Mouse (Mus musculus) CH12.LX (cell line): ENCODE data around the gene Phc2. TPM values are rescaled to one million over a fixed set of nuclear protein-coding genes. Genes with fewer than 3 reads are reported as not detected.
A peak's percentile ranks its signal among the peaks of the same experiment; 100 is the strongest.

Experiments used
- DNase-seq: peaks from one replicate; pipeline ENCODE4 v3.0.0-alpha.2; 2013; ENCODE audit errors: extremely low read depth
- H3K27ac ChIP-seq: 2 replicates; pipeline ENCODE4 v1.5.1; 2012; ENCODE audit warnings: low read depth, mild to moderate bottlenecking, control low read depth, moderate library complexity; ENCODE audit not compliant: insufficient read depth
- H3K27me3 ChIP-seq: replicated peaks from 2 replicates; pipeline ENCODE3; 2012; ENCODE audit warnings: inconsistent platforms
- H3K36me3 ChIP-seq, 2 experiments: replicated peaks in 1 of 2; 2 replicates each; pipeline versions ENCODE3 to v1.6.1; 2012; ENCODE audit warnings: inconsistent platforms in 1 of 2, low read length in 1 of 2, mild to moderate bottlenecking in 1 of 2, mixed read lengths in 1 of 2, moderate library complexity in 1 of 2; ENCODE audit not compliant: control insufficient read depth in 1 of 2, insufficient read depth in 1 of 2
- H3K4me1 ChIP-seq, 2 experiments: 2 replicates each; pipeline ENCODE4 v1.6.1; 2012; ENCODE audit warnings: inconsistent platforms in 1 of 2, moderate library complexity in 1 of 2; ENCODE audit not compliant: insufficient read depth in 2 of 2, control insufficient read depth in 1 of 2
- H3K4me2 ChIP-seq: 2 replicates; pipeline ENCODE4 v1.6.1; 2012; ENCODE audit warnings: low read depth, mild to moderate bottlenecking, control low read depth; ENCODE audit not compliant: poor library complexity, insufficient read depth, severe bottlenecking
- H3K4me3 ChIP-seq, 3 experiments: fragments of 150-350 bp in 1 of 3; sonication (generic) in 1 of 3; replicated peaks in 1 of 3; 2 replicates each; pipeline versions ENCODE3 to v1.5.1; 2011 to 2012; ENCODE audit warnings: low read depth in 2 of 3, low read length in 2 of 3, mild to moderate bottlenecking in 2 of 3, moderate library complexity in 2 of 3, control low read depth in 1 of 3, improper control_type of control experiment in 1 of 3, inconsistent platforms in 1 of 3, mixed read lengths in 1 of 3; ENCODE audit not compliant: poor library complexity in 1 of 3
- H3K79me2 ChIP-seq: replicated peaks from 2 replicates; pipeline ENCODE4 v1.6.1; 2012; ENCODE audit warnings: mild to moderate bottlenecking, moderate library complexity; ENCODE audit not compliant: control insufficient read depth, poor library complexity, insufficient read depth, severe bottlenecking; ENCODE audit errors: extremely low read depth
- H3K9ac ChIP-seq: 2 replicates; pipeline ENCODE4 v1.6.1; 2012; ENCODE audit warnings: low read depth, mild to moderate bottlenecking, control low read depth, moderate library complexity; ENCODE audit not compliant: insufficient read depth
- H3K9me3 ChIP-seq: replicated peaks from 2 replicates; pipeline ENCODE3; 2012; ENCODE audit warnings: low read length, inconsistent platforms, mixed read lengths
- BHLHE40 ChIP-seq: IDR thresholded peaks from 2 replicates; pipeline ENCODE4 v1.6.1; 2011; ENCODE audit warnings: mild to moderate bottlenecking, low read depth, low read length, improper control_type of control experiment
- CHD2 ChIP-seq: IDR thresholded peaks from 2 replicates; pipeline ENCODE4 v1.6.1; 2011; ENCODE audit warnings: low read length, improper control_type of control experiment
- CTCF ChIP-seq, 2 experiments: IDR thresholded peaks in 1 of 2; conservative IDR thresholded peaks in 1 of 2; 2 replicates each; pipeline ENCODE4 v1.5.1; 2011 to 2012; ENCODE audit warnings: low read depth in 2 of 2, low read length in 2 of 2, improper control_type of control experiment in 1 of 2, inconsistent platforms in 1 of 2, mild to moderate bottlenecking in 1 of 2, moderate library complexity in 1 of 2
- E2F4 ChIP-seq: IDR thresholded peaks from 2 replicates; pipeline ENCODE4 v1.6.1; 2011; ENCODE audit warnings: low read depth, low read length, improper control_type of control experiment; ENCODE audit not compliant: insufficient replicate concordance
- EP300 ChIP-seq: IDR thresholded peaks from 2 replicates; pipeline ENCODE4 v1.6.1; 2011; ENCODE audit warnings: low read length, improper control_type of control experiment
- HCFC1 ChIP-seq: IDR thresholded peaks from 2 replicates; pipeline ENCODE4 v1.6.1; 2012; ENCODE audit warnings: low read depth, mild to moderate bottlenecking, inconsistent platforms, low read length, improper control_type of control experiment
- IRF4 ChIP-seq: IDR thresholded peaks from 2 replicates; pipeline ENCODE4 v1.6.1; 2014; ENCODE audit warnings: low read depth, mild to moderate bottlenecking, inconsistent platforms, low read length, improper control_type of control experiment
- JUN ChIP-seq: IDR thresholded peaks from 2 replicates; pipeline ENCODE4 v1.6.1; 2011; ENCODE audit warnings: low read depth, mild to moderate bottlenecking, low read length, improper control_type of control experiment, moderate library complexity; ENCODE audit not compliant: insufficient read depth
- MAZ ChIP-seq: IDR thresholded peaks from 2 replicates; pipeline ENCODE4 v1.6.1; 2012; ENCODE audit warnings: low read depth, mild to moderate bottlenecking, inconsistent platforms, low read length, improper control_type of control experiment, moderate library complexity
- MXI1 ChIP-seq: IDR thresholded peaks from 2 replicates; pipeline ENCODE4 v1.6.1; 2011; ENCODE audit warnings: mild to moderate bottlenecking, low read depth, low read length, improper control_type of control experiment
- MYC ChIP-seq: IDR thresholded peaks from 2 replicates; pipeline ENCODE4 v1.6.1; 2011; ENCODE audit warnings: low read depth, mild to moderate bottlenecking, improper control_type of control experiment, low read length
- NELFE ChIP-seq: IDR thresholded peaks from 2 replicates; pipeline ENCODE4 v1.6.1; 2011; ENCODE audit warnings: low read depth, low read length, improper control_type of control experiment
- POLR2A ChIP-seq: IDR thresholded peaks from 2 replicates; pipeline ENCODE4 v1.6.1; 2011; ENCODE audit warnings: low read depth, mild to moderate bottlenecking, improper control_type of control experiment, low read length
- POLR2AphosphoS2 ChIP-seq: IDR thresholded peaks from 2 replicates; pipeline ENCODE4 v1.6.1; 2011; ENCODE audit warnings: low read depth, low read length, improper control_type of control experiment
- SIN3A ChIP-seq: IDR thresholded peaks from 2 replicates; pipeline ENCODE4 v1.6.1; 2012; ENCODE audit warnings: low read length, improper control_type of control experiment, inconsistent platforms
- TBP ChIP-seq: conservative IDR thresholded peaks from 2 replicates; pipeline ENCODE4 v1.6.1; 2011; ENCODE audit warnings: low read depth, low read length, improper control_type of control experiment
- TCF12 ChIP-seq: IDR thresholded peaks from 2 replicates; pipeline ENCODE4 v1.6.1; 2014; ENCODE audit warnings: low read depth, mild to moderate bottlenecking, inconsistent platforms, low read length, improper control_type of control experiment
- USF1 ChIP-seq: IDR thresholded peaks from 2 replicates; pipeline ENCODE4 v1.6.1; 2014; ENCODE audit warnings: low read depth, mild to moderate bottlenecking, inconsistent platforms, low read length, improper control_type of control experiment
- USF2 ChIP-seq: conservative IDR thresholded peaks from 2 replicates; pipeline ENCODE4 v1.6.1; 2011; ENCODE audit warnings: low read depth, low read length, improper control_type of control experiment
- ZC3H11A ChIP-seq: IDR thresholded peaks from 2 replicates; pipeline ENCODE4 v1.6.1; 2012; ENCODE audit warnings: low read depth, mild to moderate bottlenecking, inconsistent platforms, low read length, improper control_type of control experiment
- ZMIZ1 ChIP-seq: IDR thresholded peaks from 2 replicates; pipeline ENCODE4 v1.6.1; 2012; ENCODE audit warnings: low read depth, mild to moderate bottlenecking, inconsistent platforms, low read length, improper control_type of control experiment
- ZNF384 ChIP-seq: IDR thresholded peaks from 2 replicates; pipeline ENCODE4 v1.6.1; 2012; ENCODE audit warnings: low read depth, low read length, improper control_type of control experiment, inconsistent platforms
- dilution Hi-C: fragments of 300-500 bp; cut with MboI; formaldehyde crosslinking; loops from 2 replicates; pipeline ENCODE4 v1.14.3; 2020; ENCODE audit warnings: low sequenced_read_pairs; ENCODE audit not compliant: extremely low pct_unique_long_range_greater_than_20kb, extremely low pct_ligation_motif_present
- in situ Hi-C: fragments of 300-500 bp; cut with MboI; formaldehyde crosslinking; loops from 3 replicates; pipeline ENCODE4 v1.14.3; 2019; ENCODE audit warnings: low sequenced_read_pairs, low pct_ligation_motif_present, low pct_unique_long_range_greater_than_20kb, mixed read lengths
- polyA plus RNA-seq: library from polyadenylated mRNA; unstranded; fragments of >175 nt; gene quantifications from 2 replicates; pipeline ENCODE4 v1.2.1, GENCODE M21; 2012; ENCODE audit warnings: low read depth; ENCODE audit not compliant: insufficient read length
- total RNA-seq, 2 experiments: library from RNA; depleted of rRNA; stranded (reverse); fragments of 300-350 nt in 1 of 2; fragments of >200 nt in 1 of 2; gene quantifications; 2 replicates each; pipeline ENCODE4 v1.2.3; 2012 to 2014

Gene Phc2
- total and polyA plus RNA-seq, 3 experiments: 24.1 to 53.2 (median 29.6) TPM

DNA sequence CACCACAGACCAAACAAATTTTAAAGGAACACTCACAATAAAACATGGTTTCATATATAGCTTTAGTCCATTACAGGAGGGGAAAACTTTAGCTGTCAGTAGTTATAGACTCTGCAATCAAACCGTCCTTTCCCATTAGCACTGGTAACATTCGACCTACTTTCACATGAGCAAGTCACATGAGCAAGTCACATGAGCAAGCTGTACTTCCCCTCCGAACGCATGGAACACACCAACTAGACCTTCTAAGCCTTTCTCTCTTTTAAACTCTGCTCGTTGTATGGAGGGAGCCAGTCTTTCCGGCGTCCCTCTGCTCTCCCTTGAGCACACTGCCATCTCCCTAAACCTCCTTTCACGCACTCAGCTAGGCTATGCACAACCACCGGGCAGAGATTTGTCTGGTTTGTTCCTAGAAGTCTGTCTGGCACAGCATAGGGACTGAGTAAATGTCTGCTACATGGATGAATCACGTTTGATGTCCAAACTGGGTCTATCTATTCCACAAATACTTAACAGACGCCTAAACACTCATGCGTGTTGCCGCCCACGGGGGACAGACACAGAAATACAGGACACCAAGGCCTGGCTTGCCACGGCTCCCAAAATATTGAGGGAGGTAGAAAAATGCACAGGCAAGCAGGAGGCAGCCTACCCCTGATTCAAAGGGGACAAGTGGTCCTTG lies 130.6 kb downstream of the Phc2 start (continued):
- TF ChIP-seq ZC3H11A (no peak), MXI1 (0 out of 2 replicates have a peak, but pooled peaks have one; percentile 20), JUN (no peak), USF1 (peak; percentile 79), IRF4 (peak; percentile 36; the same call in 1 of the 2 replicates), USF2 (peak; percentile 80), HCFC1 (no peak; the same call in 1 of the 2 replicates), MYC (peak; percentile 68), ZNF384 (no peak; the same call in 1 of the 2 replicates), CTCF (conservative IDR thresholded peaks at IDR 0.05 in 1 of 2, IDR thresholded peaks at IDR 0.05 in 1 of 2; ENCODE audit: low read depth in 2 of 2, low read length in 2 of 2) (no peak)

DNA sequence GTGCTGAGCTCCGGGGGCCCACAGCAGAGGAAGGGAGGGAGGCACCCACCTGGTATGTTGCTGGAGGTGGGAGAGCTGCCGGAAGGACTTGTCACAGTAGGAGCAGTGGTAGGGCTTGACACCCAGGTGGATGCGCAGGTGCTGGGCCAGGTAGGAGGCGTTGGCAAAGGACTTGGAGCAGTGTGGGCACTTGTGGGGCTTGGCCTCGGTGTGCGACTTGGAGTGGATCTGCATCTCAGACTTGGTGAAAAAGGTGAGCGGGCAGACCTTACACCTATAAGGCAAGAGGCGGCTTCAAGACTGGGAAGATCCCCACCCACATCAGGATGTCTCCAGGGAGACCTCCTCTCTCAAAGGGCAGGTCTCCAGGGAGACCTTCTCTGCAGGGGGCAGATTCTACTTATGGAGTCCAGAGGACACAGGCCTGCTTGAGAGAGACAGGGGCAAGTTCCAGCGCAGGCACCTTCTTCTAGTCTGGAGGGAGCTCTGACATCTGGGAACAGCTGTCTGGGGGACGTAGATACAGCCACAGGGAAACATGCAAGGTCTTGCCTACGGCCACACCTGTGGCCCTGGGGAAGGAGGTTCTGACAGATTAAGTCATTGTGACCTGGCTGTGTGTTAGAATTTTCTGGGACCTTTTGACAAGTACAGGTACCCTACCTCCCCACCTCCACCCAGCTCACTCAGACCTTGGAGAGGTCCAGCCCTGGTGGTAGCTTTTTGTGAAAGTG lies 131.6 kb downstream of the Phc2 start:
- Histone ChIP-seq H3K4me1 (peaks cover 12 to 67% of the 10 kb centered on the region in 2 experiments), H3K9ac (peak overlapping the region; percentile 86; the same call in 1 of the 2 replicates), H3K36me3 (peaks cover 34 to 53% of the 10 kb centered on the region in 2 experiments), H3K27me3 (no peaks in the 10 kb centered on the region), H3K4me3 (peak overlapping the region; percentile 47 to 63 (median 58)), H3K9me3 (no peaks in the 10 kb centered on the region), H3K79me2 (peaks cover 47% of the 10 kb centered on the region), H3K4me2 (peak overlapping the region; percentile 87), H3K27ac (peak overlapping the region; percentile 98)
- in situ Hi-C loops: no loop called here
- peak; percentile 65 for DNase-seq
- dilution Hi-C loops: no loop called here
- TF ChIP-seq ZC3H11A: no peak
- TF ChIP-seq JUN: no peak
- no peak for TF ChIP-seq POLR2AphosphoS2
- peak; percentile 52; the same call in 1 of the 2 replicates for TF ChIP-seq MXI1
- peak; percentile 62; the same call in 1 of the 2 replicates for TF ChIP-seq SIN3A
- TF ChIP-seq EP300: peak; percentile 56; the same call in 1 of the 2 replicates
- peak; percentile 30; the same call in 1 of the 2 replicates for TF ChIP-seq NELFE
- no peak for TF ChIP-seq E2F4
- no peak for TF ChIP-seq MAZ
- peak; percentile 58; the same call in 1 of the 2 replicates for TF ChIP-seq TBP
- no peak for TF ChIP-seq TCF12
- TF ChIP-seq POLR2A: peak; percentile 23; the same call in 1 of the 2 replicates
- no peak for TF ChIP-seq ZMIZ1
- no peak for TF ChIP-seq CHD2
- no peak for TF ChIP-seq BHLHE40
